Mouse (Mus musculus) naive thymus-derived CD4-positive, alpha-beta T cell, adult 5 months (primary cell): ENCODE measurements around the gene Mettl7a3. TPM values are rescaled to one million over a fixed set of nuclear protein-coding genes. Genes with fewer than 3 reads are reported as not detected.

Source experiments
- polyA plus RNA-seq: library from polyadenylated mRNA; unstranded; fragments of 100-300 nt; shearing (Covaris generic); gene quantifications from one replicate; pipeline ENCODE4 v1.2.1, GENCODE M21; 2017

Gene Mettl7a3
- not detected for polyA plus RNA-seq

GRCm38 (mm10) chr15:100334629-100335028 is at the start of gene Mettl7a3:
Gene Mettl7a3, plus strand, starts transcription at chr15:100334929.

GRCm38 (mm10) chr15:100304019-100304991 is 30.4 kb upstream of the Mettl7a3 start, which contains the start of gene Mettl7a1:
Gene Mettl7a1, plus strand, starts transcription at chr15:100304140.

GRCm38 (mm10) chr15:100352711-100353250 is 18.1 kb downstream of the Mettl7a3 start, which contains the start of the genes Methig1 and Mettl7a2:
Gene Methig1, plus strand, starts transcription at chr15:100353149.
Gene Mettl7a2, plus strand, starts transcription at chr15:100353200.

GRCm38 (mm10) chr15:100364242-100364641 is 29.5 kb downstream of the Mettl7a3 start, which contains the start of gene Higd1c:
Gene Higd1c, plus strand, starts transcription at chr15:100364542.

Other genes starting within 250 kb of the Mettl7a3 start
- 83.2 TPM for gene Atf1, start 107.1 kb upstream of the Mettl7a3 start, polyA plus RNA-seq
- not detected for gene Tmprss12, start 54.1 kb upstream of the Mettl7a3 start, polyA plus RNA-seq
- gene Mettl7a1, start 30.8 kb upstream of the Mettl7a3 start, polyA plus RNA-seq, result 1.8 TPM
- not detected for gene Methig1, start 18.2 kb downstream of the Mettl7a3 start, polyA plus RNA-seq
- not detected for gene Mettl7a2, start 18.3 kb downstream of the Mettl7a3 start, polyA plus RNA-seq
- not detected for gene Higd1c, start 29.6 kb downstream of the Mettl7a3 start, polyA plus RNA-seq
- 0.14 TPM for gene Gm5475, start 87.2 kb downstream of the Mettl7a3 start, polyA plus RNA-seq
- gene Slc11a2, start 90.1 kb downstream of the Mettl7a3 start, polyA plus RNA-seq, result 34.9 TPM
- gene Letmd1, start 134.1 kb downstream of the Mettl7a3 start, polyA plus RNA-seq, result 46.0 TPM
- gene Csrnp2, start 160.6 kb downstream of the Mettl7a3 start, polyA plus RNA-seq, result 21.0 TPM
- gene Tfcp2, start 217.1 kb downstream of the Mettl7a3 start, polyA plus RNA-seq, result 8.1 TPM